Comparison of ENCODE assay signal across 10 mouse cellular contexts in the genomic region with DNA sequence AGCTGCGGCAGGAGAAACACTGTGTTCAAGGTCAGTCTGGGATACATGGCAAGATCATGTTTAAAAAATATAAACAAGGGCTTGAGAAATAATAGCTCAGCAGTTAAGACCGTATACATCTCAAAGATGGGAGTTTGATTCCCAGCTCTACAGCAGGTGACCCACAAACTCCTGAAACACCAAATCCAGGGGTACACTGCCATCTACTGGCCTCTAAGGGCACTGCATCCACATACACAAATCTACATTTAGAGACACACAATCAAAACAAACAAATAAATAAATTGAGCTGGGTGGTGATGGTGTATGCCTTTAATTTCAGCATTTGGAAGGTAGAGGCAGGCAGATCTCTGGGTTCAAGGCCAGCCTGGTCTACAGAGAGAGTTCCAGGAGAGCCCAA. TPM values are rescaled to one million over a fixed set of nuclear protein-coding genes. Genes with fewer than 3 reads are reported as not detected.
DNase-seq lines count a peak whose midpoint lies in the region; ATAC-seq and TF ChIP-seq lines count a peak whose summit lies in the region.
"Had no signal": no experiment of that assay in that cellular context is flagged by ENCODE, and none has a peak within 500 bp of the region (broad histone marks: within the 10 kb centered on the region; RNA-seq: fewer than 3 reads in every experiment).

No protein-coding gene starts in this region.

- H3K4me3 ChIP-seq in hindbrain, embryonic 11.5 days (ENCODE audit: low read depth, low read length), result no peak overlapping the region
- H3K4me3 ChIP-seq in hindbrain, embryonic 12.5 days, result no peak overlapping the region
- H3K4me3 ChIP-seq in E14TG2a.4 (replicated peaks; ENCODE audit: low read length), result no peak overlapping the region
- H3K4me3 ChIP-seq: embryonic facial prominence, embryonic 13.5 days; neural tube, embryonic 13.5 days had no signal

- DNase-seq in hindbrain, embryonic 11.5 days (ENCODE audit: low spot score), result peak; percentile 27
- peak; percentile 25 for DNase-seq in c-Kit-positive CD71-negative TER-119-negative erythroid progenitor cells, embryonic 14.5 days (ENCODE audit: low read depth)
- DNase-seq in neural tube, embryonic 10.5 days (ENCODE audit: extremely low spot score, low spot score), result no peak
- DNase-seq in gastrocnemius, adult 18-20 months (ENCODE audit: low spot score), result no peak
- no peak for DNase-seq in frontal cortex, postnatal 36 days (ENCODE audit: low spot score in 2 of 2)

- H3K4me2 ChIP-seq in hindbrain, embryonic 11.5 days (replicated peaks; ENCODE audit: low read depth, low read length), result no peak overlapping the region
- no peak overlapping the region for H3K4me2 ChIP-seq in hindbrain, embryonic 12.5 days (replicated peaks)
- H3K4me2 ChIP-seq: embryonic facial prominence, embryonic 13.5 days; neural tube, embryonic 13.5 days had no signal

- WGBS in hindbrain, embryonic 11.5 days, result 92% methylated on average over 2 of the region's 2 CpGs
- WGBS in hindbrain, embryonic 12.5 days, result 90% methylated on average over 2 of the region's 2 CpGs

- H3K36me3 ChIP-seq in hindbrain, embryonic 11.5 days (ENCODE audit: control insufficient read depth, insufficient read depth, low read length), result no peaks in the 10 kb centered on the region
- H3K36me3 ChIP-seq in hindbrain, embryonic 12.5 days, result no peaks in the 10 kb centered on the region
- H3K36me3 ChIP-seq in E14TG2a.4 (ENCODE audit: insufficient read depth, low read length), result no peaks in the 10 kb centered on the region
- H3K36me3 ChIP-seq: embryonic facial prominence, embryonic 13.5 days; neural tube, embryonic 13.5 days had no signal

- peak; percentile 93 for TF ChIP-seq CTCF in E14TG2a.4 (conservative IDR thresholded peaks at IDR 0.05; ENCODE audit: low read length)

- H3K4me1 ChIP-seq in hindbrain, embryonic 11.5 days (replicated peaks; ENCODE audit: control insufficient read depth, insufficient read depth, low read length), result no peaks in the 10 kb centered on the region
- H3K4me1 ChIP-seq in hindbrain, embryonic 12.5 days, result no peaks in the 10 kb centered on the region
- H3K4me1 ChIP-seq in E14TG2a.4 (replicated peaks; ENCODE audit: low read depth, low read length), result peaks cover 20% of the 10 kb centered on the region
- H3K4me1 ChIP-seq: embryonic facial prominence, embryonic 13.5 days had no signal

- H3K9ac ChIP-seq in hindbrain, embryonic 11.5 days (ENCODE audit: low read depth, low read length), result no peak overlapping the region
- no peak overlapping the region for H3K9ac ChIP-seq in hindbrain, embryonic 12.5 days
- H3K9ac ChIP-seq: embryonic facial prominence, embryonic 13.5 days; neural tube, embryonic 13.5 days had no signal

- H3K9me3 ChIP-seq in hindbrain, embryonic 11.5 days (ENCODE audit: control insufficient read depth, low read length), result no peaks in the 10 kb centered on the region
- H3K9me3 ChIP-seq in hindbrain, embryonic 12.5 days (replicated peaks), result no peaks in the 10 kb centered on the region
- H3K9me3 ChIP-seq in E14TG2a.4 (ENCODE audit: low read length), result 0 out of 2 replicates have a peak, but pooled peaks cover 2% of the 10 kb centered on the region
- H3K9me3 ChIP-seq: neural tube, embryonic 13.5 days had no signal

- no peak for ATAC-seq in hindbrain, embryonic 11.5 days (ENCODE audit: low FRiP score)
- no peak for ATAC-seq in hindbrain, embryonic 12.5 days (ENCODE audit: low FRiP score)
- peak; percentile 67 for ATAC-seq in neutrophil, adult 5-6 weeks (ENCODE audit: extremely low read depth, insufficient number of reproducible peaks, low FRiP score, poor library complexity, severe bottlenecking)

- H3K27ac ChIP-seq in hindbrain, embryonic 11.5 days (ENCODE audit: low read depth, low read length), result no peak overlapping the region
- H3K27ac ChIP-seq in hindbrain, embryonic 12.5 days, result no peak overlapping the region
- H3K27ac ChIP-seq: embryonic facial prominence, embryonic 13.5 days; neural tube, embryonic 13.5 days had no signal

- H3K27me3 ChIP-seq in hindbrain, embryonic 11.5 days (ENCODE audit: control insufficient read depth, insufficient read depth, low read length), result no peaks in the 10 kb centered on the region
- H3K27me3 ChIP-seq in hindbrain, embryonic 12.5 days, result no peaks in the 10 kb centered on the region
- H3K27me3 ChIP-seq in E14TG2a.4 (ENCODE audit: insufficient read depth, low read length), result peaks cover 8% of the 10 kb centered on the region
- H3K27me3 ChIP-seq: embryonic facial prominence, embryonic 13.5 days; neural tube, embryonic 13.5 days had no signal

RNA-seq across cellular contexts. Expression of a gene that starts 32.7 kb away (rescaled TPM):
- polyA plus RNA-seq in hindbrain, embryonic 11.5 days (2014; fragmentation: Nextera tagmentation; extraction: Ambion mirVana), result 17.9 and 18.7 TPM in 2 replicates
- polyA plus RNA-seq in hindbrain, embryonic 12.5 days (2016; fragmentation: Nextera tagmentation; extraction: Ambion mirVana), result 20.0 and 23.0 TPM in 2 replicates
- 65.3 and 71.2 TPM in 2 replicates for total RNA-seq in neutrophil, adult 5-6 weeks (2017)
- 10 to 100 TPM; 51.3 to 56.9 TPM for total RNA-seq in gastrocnemius, adult 18-20 months (2021)

RNA-seq across cellular contexts. Expression of a gene that starts 39.2 kb away (rescaled TPM):
- 39.0 TPM in 2 replicates for polyA plus RNA-seq in hindbrain, embryonic 11.5 days (2014; fragmentation: Nextera tagmentation; extraction: Ambion mirVana)
- 35.8 and 36.2 TPM in 2 replicates for polyA plus RNA-seq in hindbrain, embryonic 12.5 days (2016; fragmentation: Nextera tagmentation; extraction: Ambion mirVana)
- 56.4 and 67.7 TPM in 2 replicates for total RNA-seq in neutrophil, adult 5-6 weeks (2017)
- 10 to 100 TPM; 25.4 to 25.9 TPM for total RNA-seq in gastrocnemius, adult 18-20 months (2021)

RNA-seq across cellular contexts. Expression of a gene that starts 45.8 kb away (rescaled TPM):
- polyA plus RNA-seq in hindbrain, embryonic 11.5 days (2014; fragmentation: Nextera tagmentation; extraction: Ambion mirVana), result 93.0 and 93.5 TPM in 2 replicates
- polyA plus RNA-seq in hindbrain, embryonic 12.5 days (2016; fragmentation: Nextera tagmentation; extraction: Ambion mirVana), result 75.0 and 87.3 TPM in 2 replicates
- total RNA-seq in neutrophil, adult 5-6 weeks (2017), result 30.7 and 35.0 TPM in 2 replicates
- total RNA-seq in gastrocnemius, adult 18-20 months (2021), result 1 to 10 TPM; 5.8 to 7.6 TPM

Comparison
In these comparisons a context has a peak if more than half of its experiments do, and no peak if none do; other contexts are left out.
1. DNase-seq: peak in hindbrain, embryonic 11.5 days (single experiment) and c-Kit-positive CD71-negative TER-119-negative erythroid progenitor cells, embryonic 14.5 days (single experiment); none in neural tube, embryonic 10.5 days (single experiment), gastrocnemius, adult 18-20 months (single experiment) and frontal cortex, postnatal 36 days (0 of 2).